Mouse (Mus musculus) brain, embryonic 14.5 days (tissue): ENCODE measurements at regions not wholly inside any gene's neighbourhood (a gene's known extent, or its start where the extent isn't known, plus 50 kb on each side); places are given as distances from the start of the nearest gene placed in this dataset.
A peak's percentile ranks its signal among the peaks of the same experiment; 100 is the strongest.

Source experiments
- DNase-seq: peaks from one replicate; pipeline ENCODE4 v3.0.0-alpha.2; 2011; ENCODE audit warnings: low read depth
- CTCF ChIP-seq: fragments of 200-500 bp; IDR thresholded peaks from 2 replicates; pipeline ENCODE4 v1.5.1; 2012; ENCODE audit warnings: inconsistent platforms, mild to moderate bottlenecking, moderate library complexity, borderline replicate concordance; ENCODE audit not compliant: insufficient read depth, insufficient read length; ENCODE audit errors: extremely low read depth
- POLR2A ChIP-seq: fragments of 200-500 bp; IDR thresholded peaks from 2 replicates; pipeline ENCODE4 v1.6.1; 2012; ENCODE audit warnings: mild to moderate bottlenecking, inconsistent platforms, borderline replicate concordance; ENCODE audit not compliant: poor library complexity, insufficient read depth, insufficient read length, severe bottlenecking; ENCODE audit errors: extremely low read depth

- no peak for TF ChIP-seq POLR2A
- TF ChIP-seq CTCF: no peak
- DNase-seq: peak; percentile 17
These were observed 152.1 kb upstream of the Slco6d1 start for GRCm38 (mm10) chr1:98268853-98269252.

DNA sequence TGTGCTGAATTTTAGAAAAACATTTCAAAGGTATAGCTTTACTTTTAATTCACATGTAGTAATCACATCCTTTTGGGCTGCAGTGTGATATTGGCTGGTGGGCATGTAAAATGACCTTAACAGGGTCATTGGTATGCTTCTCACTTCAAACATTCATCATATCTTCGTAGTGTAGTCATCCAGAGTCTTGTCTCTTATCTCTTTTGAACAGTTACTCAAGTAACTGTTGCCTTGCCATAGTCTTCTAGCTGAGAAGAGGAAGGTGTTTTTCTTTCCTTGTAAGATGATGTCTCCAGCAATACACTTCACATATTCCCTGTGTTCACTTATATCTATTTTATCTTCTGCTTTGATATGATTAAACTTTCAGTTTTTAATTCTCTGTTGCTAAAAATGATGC lies 150.7 kb upstream of the Slco6d1 start:
- DNase-seq: no peak
- TF ChIP-seq CTCF (no peak), POLR2A (no peak)

DNA sequence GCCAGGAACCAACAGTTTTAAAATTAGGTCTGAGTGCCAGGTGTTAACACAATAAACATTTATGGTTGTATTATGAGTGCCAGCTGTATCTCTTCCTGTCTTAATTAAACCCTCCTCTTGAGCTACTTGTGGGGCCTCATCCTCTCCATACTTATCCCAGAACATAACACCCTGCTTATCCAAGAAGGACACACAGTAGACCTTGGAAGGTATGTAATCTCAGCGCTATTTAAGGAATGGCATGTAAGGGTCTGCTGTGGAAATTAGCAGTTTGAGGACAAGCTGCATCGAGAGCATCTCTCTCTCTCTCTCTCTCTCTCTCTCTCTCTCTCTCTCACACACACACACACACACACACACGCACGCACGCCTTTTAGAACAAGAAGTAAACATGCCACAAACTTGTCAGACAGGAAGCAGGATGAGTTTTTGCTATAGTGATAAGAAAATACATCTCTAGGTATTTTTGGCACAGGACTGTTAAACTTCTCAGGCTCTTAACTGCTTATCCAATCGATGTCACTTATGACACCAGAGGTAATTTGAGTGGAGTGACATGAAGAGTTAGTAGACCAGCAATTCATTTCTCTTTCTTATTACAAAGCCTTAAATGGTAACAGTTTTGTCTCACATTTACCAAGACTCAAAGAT lies 146.8 kb upstream of the Slco6d1 start:
- DNase-seq: no peak
- TF ChIP-seq CTCF (no peak), POLR2A (no peak)

- TF ChIP-seq POLR2A: no peak
- no peak for TF ChIP-seq CTCF
These were observed 145.4 kb upstream of the Slco6d1 start for GRCm38 (mm10) chr1:98275524-98275923.

DNA sequence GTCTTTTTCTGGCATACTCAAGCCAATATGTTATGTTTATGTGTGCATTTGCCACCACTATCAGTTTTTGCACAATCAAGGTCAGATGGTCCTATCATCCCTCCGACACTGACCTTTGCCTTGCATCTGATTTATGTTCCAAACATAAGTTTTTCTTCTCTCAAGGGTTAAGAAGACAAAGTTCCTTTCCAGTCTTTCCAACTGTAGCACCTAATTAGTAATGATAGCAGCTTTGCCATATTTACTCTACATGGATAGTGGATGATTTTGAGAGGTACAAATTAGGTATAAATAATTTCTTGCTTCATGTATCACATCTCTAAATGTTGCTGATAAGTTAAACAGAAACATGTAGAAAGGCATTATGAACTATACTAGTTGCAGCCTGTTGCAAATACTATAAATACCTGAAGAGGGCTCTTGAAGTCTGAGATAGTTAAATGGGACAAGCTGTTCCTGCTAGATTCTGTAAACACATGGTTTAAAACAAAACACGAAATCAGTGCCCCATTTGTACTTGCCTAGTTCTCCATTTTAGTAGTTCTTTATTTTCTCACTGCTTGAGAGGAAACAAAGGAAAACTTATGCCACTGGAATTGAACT lies 141.4 kb upstream of the Slco6d1 start:
- TF ChIP-seq POLR2A (no peak), CTCF (no peak)
- DNase-seq: no peak

More at GRCm38 (mm10) chr1:98275524-98275923, 145.4 kb upstream of the Slco6d1 start:
- no peak for DNase-seq

- no peak for TF ChIP-seq CTCF
- TF ChIP-seq POLR2A: no peak
- peak; percentile 14 for DNase-seq
These were observed 140.5 kb upstream of the Slco6d1 start for GRCm38 (mm10) chr1:98280263-98281052.

DNA sequence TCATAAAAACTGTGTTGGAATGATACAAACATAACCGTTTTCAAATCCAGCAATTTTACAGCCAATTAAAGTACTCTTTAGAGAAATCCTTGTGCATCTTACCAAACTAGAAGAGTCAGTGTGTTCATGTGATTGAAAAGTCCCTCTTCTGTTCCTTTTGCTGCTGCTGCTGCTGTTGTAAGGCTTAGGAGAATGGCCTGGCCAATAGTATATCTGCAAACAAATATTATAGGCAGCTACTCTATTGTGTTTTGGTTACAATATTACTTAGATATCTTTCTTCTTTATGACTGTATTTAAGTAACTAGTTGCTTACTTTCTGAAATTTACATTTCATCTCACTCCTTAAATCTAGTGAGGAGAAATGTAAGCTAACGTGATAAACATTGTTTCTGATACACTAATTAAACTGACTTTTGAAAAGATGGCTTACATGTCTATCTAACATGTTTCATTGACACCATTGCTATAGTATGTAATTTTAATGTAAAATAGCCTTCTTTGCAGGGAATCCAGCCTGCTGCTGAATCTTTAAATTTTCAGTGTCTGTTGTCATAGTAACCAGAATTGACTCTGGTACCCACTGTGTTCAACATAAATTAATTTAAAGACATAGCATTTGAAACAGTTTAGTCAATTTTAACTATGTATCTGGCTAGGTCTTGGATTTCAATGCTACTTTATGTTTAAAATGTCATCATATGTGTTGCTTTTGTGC lies 139.7 kb upstream of the Slco6d1 start:
- DNase-seq: peak; percentile 73
- TF ChIP-seq POLR2A (no peak), CTCF (no peak)

GRCm38 (mm10) chr1:98281771-98282149 lies 139.2 kb upstream of the Slco6d1 start:
- DNase-seq: no peak
- TF ChIP-seq POLR2A (no peak), CTCF (no peak)

DNA sequence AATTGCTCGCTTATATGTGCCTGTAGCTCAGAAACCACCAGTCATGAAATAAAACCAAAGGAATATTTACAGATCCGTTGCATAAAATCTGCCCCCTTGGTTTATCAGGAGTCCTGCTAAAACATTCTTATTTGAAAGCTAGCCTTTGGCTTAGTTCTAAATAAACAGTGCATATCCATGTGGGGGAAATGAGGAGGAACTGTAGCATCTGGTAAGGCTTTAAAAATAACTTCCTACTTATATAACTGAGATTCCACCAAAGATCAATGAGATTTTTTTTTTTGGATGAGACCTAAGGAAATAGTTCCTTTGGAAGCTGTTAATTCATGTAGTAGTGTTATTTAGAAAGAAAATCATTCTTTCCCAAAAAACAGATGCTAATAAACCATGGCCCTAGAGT lies 117.8 kb upstream of the Slco6d1 start:
- no peak for DNase-seq
- no peak for TF ChIP-seq CTCF
- no peak for TF ChIP-seq POLR2A

DNA sequence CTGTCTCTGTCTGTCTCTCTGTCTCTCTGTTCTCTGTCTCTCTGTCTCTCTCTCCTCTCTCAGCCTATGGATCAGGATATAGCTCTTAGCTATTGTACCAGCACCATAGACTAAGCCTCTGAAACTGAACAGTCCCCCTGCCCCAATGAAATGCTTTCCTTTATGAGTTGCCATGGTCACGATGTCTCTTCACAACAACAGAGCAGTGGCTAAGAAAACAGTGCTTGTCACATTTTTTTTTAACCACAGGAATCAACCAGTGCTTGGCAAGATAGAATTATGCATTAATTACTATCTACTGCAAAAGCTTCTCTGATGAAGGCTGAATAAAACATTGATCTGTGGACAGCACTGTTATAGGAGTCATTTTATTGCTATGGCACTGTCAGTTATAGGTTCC lies 114.6 kb upstream of the Slco6d1 start:
- peak; percentile 7 for DNase-seq
- TF ChIP-seq POLR2A (no peak), CTCF (no peak)

GRCm38 (mm10) chr1:98307519-98307918 lies 113.4 kb upstream of the Slco6d1 start:
- TF ChIP-seq CTCF (no peak), POLR2A (no peak)
- no peak for DNase-seq

DNA sequence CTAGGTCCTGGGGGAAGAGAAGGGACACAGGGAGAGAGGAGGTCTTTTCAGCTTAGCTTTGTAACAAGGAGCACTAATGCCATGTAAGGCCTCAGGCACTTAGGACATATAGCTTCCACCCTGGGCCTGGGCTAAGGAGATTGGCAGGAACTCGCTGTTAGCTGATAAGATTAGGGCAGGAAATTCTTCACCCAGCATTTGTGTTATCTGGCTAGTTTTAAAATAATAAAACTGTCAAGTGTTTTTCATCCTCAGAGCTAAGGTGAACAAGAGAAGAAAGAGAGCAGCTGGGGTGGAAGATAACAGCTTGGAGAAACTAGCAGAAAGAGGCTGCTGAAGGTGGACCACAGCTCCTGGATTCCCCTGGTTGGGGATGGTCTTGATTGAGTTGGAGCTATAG lies 111.0 kb upstream of the Slco6d1 start:
- no peak for TF ChIP-seq POLR2A
- TF ChIP-seq CTCF: no peak
- DNase-seq: no peak

DNA sequence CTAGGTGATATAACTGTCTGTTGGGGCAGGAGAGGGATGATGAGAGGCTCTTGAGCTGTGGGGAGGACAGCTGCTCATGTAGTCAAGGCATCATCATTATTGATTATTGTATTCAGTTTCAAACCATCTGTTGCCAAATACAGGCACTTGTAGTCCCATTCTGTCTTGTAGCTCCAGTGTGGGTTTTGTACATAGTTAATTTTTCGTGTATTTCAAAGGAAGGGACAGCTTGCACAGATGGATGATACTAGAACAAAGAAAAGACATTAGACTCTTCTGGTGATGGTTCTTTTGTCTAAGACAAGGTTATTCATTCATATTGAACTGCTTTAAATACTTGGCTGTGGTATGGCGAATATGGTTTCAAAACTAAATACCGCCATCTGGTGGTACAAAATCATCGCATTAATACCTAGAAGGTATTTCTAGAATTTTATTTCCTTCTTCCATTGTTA lies 70.8 kb upstream of the Slco6d1 start:
- TF ChIP-seq POLR2A: no peak
- TF ChIP-seq CTCF: no peak

GRCm38 (mm10) chr1:98350725-98351124 lies 70.2 kb upstream of the Slco6d1 start:
- TF ChIP-seq POLR2A (no peak), CTCF (no peak)

More for the DNA sequence above, 70.8 kb upstream of the Slco6d1 start:
- peak; percentile 88 for DNase-seq

DNA sequence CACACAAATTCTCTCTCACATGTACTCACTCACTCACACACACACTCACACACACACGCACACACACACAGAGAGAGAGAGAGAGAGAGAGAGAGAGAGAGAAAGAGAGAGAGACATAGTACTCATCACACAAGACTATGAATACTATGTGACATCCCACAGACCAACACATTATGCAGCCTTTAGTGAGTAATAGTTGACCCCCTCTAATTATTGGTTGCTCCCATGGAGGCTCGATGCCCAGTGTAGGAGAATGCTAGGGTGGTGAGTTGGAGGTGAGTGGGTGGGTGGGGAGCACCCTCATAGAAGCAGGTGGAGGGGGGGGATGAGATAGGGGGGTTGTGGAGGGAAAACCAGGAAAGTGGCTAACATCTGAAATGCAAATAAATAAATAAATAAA lies 69.4 kb upstream of the Slco6d1 start:
- TF ChIP-seq POLR2A: no peak
- TF ChIP-seq CTCF: no peak
- DNase-seq: no peak

More at GRCm38 (mm10) chr1:98350725-98351124, 70.2 kb upstream of the Slco6d1 start:
- DNase-seq: no peak
